Mouse (Mus musculus): ENCODE measurements around the gene Synpo2.
"Not testable (repeated sequence)": the region's sequence is repeated elsewhere in the genome, so short reads cannot be mapped to it uniquely, and the experiment has no call there.

Synpo2 gene

DNA sequence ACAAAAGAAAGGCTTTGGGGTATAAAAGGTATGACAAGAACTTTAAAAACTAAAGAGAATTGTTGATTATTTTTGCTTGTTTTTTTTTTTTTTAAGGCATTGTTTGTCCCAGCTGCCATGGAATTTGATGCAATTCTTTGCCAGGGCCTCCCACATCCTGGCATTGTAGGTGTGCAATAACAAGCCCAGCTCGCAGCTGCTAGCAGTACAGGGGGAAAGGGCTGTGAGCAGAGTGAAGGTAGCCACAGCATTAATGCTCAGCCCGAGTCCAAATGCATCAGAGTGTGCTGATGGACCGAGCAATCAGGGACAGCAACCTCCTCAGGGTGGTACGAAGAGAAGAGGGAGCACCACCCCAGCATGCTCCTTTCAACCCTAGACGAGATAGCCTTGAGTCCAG, 96.3 kb downstream of the Synpo2 start:
- intact Hi-C loops (cut with DNase I) = loop anchor here (10.0 kb wide), 1 partner anchor 275 kb away; no protein-coding TSS in a partner anchor

DNA sequence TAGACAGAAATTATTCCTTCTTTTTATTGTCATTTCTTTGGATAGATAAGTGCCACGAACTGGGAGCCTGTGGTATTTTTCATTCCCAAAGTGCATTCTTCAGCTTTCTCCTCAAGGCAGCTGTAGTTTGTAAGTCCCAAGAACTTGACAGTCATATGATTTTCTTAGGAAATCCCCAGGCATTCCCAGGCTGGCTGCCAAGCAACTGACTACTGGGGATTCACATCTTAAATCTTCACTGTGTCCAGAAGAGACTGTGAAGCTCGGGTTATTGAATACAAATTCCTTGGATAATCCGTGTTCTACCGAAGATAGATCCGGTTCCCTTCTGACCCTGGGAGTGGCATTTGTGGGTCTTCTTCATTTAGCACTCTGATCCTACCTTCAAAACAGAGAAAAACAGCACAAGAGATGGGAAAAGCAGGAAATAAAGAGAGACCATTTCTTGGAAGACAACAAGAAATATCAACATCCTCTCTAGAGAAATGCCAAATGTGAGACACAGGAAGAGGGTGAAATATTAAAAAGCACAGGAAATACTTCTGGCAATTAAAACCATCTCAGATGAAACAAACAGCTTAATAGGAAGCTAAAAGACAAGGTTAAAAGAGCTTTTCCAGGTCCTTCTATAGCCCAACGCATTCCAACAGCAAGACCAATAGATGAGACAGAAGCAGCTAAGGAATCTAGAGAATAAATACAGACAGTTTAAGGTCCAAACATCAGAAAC, 97.5 kb downstream of the Synpo2 start:
- intact Hi-C loops (cut with DNase I) = no loop called here

DNA sequence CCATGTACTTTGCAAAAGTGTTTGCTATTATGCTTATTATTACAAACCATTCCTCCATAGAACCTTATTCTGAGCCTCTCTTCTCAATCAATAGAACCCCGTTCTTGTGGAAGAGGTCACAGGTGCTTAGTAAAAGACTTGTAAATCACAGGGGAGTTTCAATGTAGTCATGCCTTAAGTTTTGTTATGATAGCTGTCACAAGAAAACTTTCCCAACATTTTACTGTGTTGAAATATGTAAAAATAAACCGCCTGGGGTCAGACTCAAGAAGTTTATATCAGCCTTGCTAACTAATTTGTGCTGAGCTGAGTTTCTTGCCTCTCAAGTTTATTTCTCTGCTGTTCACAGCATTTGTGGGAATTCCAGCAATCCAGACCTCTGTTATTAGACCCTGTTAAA, 103.8 kb downstream of the Synpo2 start:
- intact Hi-C loops (cut with DNase I) = no loop called here

DNA sequence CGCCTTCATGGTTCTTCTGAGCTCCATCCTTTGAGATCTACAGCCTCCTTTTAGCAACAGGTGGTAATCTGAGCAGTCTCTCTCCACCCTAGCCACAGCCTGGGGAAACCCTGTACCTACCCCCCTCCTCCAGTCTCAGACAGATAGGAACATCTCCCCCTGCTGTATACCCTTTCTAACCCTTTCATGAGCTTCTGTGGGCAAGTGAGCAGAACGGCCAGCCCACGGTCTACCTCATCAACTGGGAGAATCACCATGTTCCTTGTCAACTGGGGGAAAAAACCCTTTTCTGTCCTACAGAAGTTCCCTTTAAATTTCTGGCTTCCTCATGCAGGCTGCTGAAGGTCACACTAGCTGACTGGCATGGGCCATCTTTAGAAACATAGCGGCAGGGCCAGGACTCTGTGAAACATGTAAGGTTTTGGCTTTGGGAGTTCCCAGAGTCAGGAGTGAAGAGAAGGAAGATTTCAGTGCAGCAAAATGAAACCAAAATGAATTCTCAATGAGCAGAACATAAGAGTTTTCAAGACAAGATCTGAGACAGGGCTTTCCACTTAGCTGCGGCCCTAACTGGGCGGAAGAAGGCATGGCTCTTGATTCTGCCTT, 104.7 kb downstream of the Synpo2 start:
- intact Hi-C loops (cut with DNase I) = no loop called here

DNA sequence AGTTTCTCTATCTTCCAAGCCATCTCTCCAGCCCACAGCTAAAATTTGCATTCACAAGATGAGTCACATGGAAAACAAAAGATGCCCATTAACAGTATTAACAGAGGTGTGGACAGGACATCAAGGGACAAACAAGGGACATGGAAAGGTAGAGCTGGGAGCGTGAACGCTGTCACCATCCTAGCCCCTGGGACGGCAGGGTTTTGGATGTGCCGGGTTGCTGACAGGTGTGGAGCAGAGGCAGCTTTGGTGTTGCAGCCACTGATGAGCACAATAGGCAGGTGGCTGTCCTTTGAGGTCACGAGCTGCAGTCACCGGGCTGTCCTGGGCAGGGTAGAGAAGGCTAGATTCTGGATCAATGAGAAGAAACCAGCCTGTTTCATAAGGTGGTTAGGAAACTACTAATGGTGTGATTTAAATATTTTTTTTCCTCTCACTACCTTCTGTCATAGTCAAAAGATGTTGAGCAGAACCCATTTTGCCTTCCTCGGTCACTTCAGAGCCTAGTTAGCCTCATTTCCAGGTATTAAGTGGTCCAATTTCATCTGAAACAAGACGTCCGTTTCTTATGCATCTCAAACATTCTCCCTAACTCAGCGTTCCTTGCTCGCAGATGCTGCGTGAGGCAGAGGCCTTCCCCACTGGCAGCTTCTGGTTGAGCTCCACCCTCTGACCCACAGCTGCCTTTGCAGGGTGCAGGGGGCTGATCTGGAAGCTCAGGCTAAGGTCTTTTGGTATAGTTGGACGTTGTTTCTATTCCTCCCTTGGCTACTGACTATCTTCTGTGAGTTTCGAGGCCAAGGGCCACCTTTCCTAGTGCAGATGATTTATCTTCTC, 105.4 kb downstream of the Synpo2 start:
- intact Hi-C loops (cut with DNase I) = no loop called here

DNA sequence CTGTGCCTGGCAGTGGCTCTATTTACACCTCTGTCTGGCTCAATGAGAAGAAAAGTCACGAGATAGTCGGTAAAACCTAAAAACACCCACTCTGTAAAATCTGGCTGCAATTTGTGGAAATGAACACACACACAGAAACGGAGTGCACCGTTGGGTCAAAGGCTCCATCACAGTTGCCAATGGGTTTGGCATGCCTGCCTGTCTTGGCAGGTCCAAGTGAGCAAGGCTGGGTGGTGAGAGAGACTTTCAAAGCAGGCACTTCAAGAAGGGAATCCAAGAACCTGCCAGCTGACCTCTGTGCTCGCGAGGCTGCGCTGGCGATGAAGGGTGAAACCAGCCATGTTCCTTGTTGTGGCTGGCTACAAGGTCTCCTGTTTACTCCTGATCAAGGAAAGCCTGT, 107.2 kb downstream of the Synpo2 start:
- intact Hi-C loops (cut with DNase I) = no loop called here

DNA sequence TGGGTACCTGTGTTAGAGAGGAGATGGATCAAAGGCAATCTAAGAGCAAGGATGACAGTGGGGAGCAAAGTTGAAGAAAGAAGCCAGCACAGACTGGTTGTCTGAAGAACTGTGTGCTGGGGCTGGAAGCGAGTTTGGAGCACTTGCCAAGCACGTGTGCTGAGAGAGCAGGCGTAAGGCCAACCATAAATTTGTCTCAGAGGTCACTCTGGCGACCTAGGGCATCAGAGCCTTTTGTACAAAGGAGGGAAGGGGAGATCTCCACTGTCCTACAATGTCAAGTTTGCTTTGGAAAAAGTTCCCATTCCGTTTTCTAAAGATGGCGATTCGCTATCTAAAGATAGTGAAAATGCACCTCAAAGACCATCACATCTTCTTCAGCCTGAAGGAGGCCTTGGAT, 107.9 kb downstream of the Synpo2 start:
- intact Hi-C loops (cut with DNase I) = no loop called here

DNA sequence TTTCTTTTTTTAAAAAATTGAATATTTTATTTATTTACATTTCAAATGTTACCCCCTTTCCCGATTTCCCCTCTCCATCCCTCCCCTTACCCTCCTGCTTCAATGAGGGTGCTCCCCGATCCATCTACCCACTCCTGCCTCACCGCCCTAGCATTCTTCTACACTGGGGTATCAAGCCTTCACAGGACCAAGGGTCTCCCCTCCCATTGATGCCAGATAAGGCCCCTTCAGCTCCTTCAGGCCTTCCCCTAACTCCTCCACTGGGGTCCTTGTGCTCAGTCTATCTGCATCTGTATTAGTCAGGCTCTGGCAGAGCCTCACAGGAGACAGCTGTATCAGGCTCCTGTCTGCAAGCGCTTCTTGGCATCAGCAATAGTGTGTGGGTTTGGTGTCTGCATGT, 109.2 kb downstream of the Synpo2 start:
- intact Hi-C loops (cut with DNase I) = not testable (repeated sequence)

DNA sequence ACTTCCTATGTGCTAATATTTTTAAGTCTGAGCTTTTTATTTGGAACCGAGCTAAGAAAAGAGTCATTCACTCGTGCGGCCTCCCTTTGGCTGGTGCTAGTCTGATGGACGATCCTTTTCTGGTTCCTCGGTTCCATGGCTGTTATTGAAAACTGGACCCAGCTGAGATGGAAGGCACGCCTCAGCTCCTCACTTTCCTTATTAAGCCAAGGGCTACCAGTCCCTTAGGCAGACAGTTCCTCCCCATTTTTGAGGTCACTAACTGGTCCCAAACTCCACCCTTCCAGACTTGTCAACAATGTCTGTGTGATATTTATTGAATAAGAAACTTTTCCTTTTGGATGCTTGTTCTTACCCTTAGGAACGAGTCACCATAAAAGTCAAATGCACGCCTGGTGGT, 112.1 kb downstream of the Synpo2 start:
- intact Hi-C loops (cut with DNase I) = no loop called here

DNA sequence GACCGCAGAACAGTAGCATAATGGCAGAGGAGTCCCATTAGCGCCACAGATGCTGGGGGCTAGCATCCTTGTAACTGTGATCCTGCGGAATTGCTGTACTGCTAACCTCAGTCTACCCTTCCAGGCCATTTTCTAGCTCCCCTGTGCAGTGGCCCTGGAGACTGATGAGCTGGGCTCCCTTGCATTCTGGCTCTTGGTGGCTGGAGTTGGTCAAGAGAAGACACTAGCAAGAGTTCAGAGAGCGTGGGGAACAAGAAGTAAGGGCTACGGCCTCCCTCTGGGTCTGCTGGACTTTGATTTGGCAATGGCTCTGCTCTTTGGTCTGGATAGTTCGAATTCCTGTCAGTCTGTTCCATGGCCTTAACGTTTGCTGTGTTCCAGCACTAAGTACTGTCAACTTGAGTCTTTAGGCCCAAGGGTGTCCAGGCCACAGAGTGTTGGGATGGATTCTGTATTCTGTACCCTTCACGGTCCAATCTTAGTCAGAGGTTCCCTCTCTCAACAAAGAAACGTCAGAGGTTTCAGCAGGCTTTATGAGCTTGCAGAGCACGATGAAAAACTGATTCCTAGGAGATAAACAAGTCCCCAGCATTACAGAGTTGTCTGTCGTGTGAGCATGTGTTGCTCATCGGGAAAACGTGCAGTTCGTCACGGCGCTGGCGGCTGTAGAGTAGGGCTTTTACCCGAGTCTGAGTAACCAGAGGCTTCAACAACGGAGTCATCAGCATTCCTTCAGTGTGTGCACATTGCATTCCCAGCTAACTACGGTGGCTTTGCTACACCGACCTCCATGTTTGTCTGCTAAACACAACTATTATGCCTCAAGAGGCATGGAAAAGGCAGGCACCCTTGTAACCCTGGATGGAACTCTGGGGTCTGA, 113.6 kb downstream of the Synpo2 start:
- intact Hi-C loops (cut with DNase I) = no loop called here

DNA sequence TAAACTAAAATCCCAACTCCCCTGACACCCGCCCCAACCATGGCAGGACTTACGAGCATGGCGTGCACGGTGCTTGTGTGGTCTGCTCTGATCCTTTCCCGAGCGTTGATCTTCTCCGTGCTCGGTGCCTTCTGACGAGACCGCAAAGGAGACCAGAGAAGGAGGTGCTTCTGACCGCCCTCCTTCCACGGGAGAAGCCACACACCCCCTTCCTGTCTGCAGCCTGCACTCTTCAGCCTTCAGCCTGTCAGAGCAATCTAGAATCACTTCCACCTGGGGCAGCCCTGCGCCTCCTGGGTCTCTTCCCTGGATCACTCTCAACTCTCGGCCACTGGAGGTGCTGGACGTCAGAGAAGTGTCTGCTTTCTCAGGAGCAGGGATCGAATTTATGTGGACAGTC, 119.0 kb downstream of the Synpo2 start:
- intact Hi-C loops (cut with DNase I) = loop anchor here (5.0 kb wide), 1 partner anchor 40 kb away; no protein-coding TSS in a partner anchor

DNA sequence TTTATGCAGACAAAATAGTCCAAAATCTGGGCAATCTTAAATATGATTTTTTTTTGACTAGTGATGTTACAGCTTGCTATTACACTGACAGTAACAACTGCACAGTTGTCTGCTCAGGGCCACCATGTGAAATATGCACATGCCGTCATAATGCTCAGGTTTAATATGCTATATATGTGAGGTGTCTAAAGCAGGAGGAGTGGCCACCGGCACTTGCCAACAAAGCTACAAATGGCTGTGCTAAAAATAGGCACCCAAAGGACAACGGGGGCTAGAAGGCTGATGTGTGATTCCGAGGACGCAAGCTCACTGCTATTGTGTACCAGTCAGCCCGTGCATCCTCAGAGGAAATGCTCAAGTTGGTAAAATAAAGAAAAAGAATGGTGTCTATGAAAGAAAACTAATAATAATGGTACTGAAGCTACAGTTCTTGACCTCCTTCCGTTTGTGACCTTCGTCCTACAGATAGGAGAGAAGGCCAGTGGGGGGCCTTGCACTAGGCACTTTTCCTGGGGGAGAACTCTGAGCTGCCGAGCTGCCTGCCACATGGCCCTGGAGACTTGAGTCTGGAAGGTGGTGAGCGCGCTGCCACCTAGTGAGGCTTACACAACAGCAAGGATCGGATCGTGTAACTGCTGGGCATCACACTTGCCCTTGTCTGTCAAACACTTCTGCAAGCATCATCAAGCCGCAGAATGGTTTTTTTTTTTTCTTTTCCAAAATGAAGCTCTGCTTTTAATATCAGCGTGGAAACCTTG, 120.0 kb downstream of the Synpo2 start:
- intact Hi-C loops (cut with DNase I) = loop anchor here (5.0 kb wide), 1 partner anchor 41 kb away; no protein-coding TSS in a partner anchor

DNA sequence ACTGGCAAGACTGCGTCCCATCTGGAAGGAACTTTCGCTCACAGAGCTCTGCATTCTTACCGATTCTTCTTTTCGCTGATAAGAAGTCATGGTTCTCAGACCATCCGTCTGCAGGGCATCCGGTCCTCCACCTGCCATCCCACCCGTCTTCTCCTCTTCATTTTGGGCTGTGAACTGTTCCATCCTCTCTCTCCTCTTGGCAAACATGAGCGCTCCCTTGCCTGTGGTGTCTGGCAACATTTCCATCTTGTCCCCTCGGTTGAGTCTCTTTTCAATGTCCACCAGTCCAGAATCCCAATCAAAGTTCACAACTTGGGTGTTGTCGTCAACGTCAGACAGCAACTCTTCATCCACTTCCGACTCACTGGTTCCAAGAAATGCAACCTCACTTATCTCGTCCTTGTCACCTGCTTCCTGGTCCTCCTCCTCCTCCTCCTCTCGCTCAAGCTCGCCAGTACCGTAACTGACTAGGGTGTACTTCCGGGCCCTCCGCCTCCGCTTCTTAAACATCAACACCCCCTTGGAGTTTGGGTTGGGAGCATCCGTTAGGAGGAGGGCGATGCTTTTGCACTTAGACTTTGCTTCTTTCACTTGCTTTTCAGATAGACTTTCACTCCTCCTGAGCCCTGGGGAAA, 121.8 kb downstream of the Synpo2 start:
- intact Hi-C loops (cut with DNase I) = no loop called here

DNA sequence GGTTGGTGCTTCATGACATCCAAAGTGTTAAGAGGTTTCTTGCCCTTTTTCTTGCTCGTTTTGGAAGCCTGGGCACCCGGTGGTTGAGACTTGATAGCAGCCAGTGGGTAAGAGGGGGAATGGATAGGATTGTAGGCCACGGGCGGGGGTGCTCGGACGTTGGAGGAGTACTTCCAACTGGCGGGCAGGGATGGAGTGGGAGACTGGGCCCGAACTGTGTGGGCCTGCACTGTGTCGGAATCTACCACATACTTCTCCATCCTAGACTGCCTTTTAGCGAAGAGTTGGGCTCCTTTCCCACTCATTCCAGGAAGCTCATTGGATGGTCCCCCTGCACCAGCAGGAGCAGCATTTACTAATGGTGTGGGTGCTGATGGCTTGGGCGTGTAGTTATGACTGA, 123.2 kb downstream of the Synpo2 start:
- intact Hi-C loops (cut with DNase I) = no loop called here

DNA sequence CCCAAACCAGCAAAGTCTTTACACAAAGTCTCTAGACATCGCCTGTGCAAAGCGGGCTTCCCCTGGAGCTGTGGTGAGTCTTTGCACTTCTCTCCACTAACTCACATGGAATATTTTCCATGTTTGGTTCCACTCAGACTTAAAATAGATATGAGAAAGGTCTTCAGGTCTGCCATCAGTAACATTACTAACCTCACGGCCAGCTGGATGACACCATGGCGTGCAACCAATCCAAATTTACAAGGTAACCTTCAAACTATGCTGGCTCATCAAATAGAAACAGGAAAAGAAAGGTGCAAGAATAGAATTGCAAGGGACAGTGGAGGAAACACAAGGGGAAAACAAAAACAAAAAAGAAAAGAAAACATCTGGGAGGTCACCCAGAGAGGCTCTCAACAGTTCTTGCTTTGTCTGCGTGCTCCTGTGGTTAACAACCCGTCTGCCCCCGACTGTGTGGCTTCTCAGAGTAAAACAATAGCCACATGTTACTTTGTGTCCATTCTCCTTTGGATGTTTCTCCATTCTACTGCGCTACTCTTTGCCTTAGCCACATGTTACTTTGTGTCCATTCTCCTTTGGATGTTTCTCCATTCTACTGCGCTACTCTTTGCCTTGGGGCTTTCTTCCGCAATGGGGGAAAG, 124.8 kb downstream of the Synpo2 start:
- intact Hi-C loops (cut with DNase I) = no loop called here

DNA sequence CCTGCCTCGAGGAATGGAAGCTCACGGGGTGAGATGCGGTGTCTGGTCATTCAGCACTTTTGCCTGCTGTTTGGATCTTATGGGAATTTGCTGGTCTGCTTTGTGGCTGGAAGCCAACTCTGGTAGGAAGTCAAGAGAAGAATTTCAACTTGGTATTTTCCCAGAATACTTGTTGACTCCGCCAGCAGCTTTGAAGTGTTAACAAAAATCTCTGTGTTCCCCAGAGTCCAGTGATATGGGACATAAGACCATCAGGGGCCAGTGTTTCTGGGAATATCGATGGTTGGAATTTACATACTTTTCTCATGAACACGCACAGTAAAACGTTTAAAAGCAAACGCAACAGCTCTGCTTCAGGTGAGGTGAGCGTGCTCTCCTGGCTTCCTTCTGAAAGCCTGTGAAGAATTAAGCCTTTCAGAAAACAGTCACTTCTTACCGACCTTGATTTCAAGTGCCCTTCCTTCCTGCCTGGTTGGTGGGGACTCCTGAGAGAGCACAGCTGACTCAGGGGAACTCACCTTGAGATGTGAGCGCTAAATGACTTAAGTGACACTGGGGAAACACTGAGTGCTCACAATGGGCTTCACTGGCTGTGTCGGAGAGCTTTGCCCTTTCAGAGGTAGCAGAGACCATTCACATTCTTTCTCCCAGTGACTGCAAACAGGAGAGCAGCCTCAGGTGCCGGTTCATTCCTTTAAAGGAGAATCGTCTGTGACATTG, 128.0 kb downstream of the Synpo2 start:
- intact Hi-C loops (cut with DNase I) = no loop called here

DNA sequence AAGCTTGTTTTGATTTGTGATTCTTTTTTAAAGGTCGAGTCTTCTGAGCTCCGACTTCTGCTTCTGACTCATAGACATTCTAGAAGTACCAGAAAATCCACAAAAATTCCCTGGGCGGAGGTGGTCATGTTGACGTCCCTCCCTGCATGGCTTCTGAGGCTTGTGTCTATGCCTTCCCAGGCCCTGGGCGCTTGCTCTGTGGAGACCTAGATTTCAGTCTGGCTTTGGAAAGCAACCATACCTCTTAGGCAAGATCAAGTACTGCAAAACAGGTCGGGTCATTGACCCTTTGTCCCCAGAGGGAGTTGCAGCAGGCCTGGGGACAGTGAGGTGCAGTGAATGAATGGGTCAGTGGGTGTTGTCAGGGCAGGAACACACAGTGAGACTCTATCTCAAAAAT, 131.6 kb downstream of the Synpo2 start:
- intact Hi-C loops (cut with DNase I) = loop anchor here (5.0 kb wide), 1 partner anchor 162 kb away; no protein-coding TSS in a partner anchor

DNA sequence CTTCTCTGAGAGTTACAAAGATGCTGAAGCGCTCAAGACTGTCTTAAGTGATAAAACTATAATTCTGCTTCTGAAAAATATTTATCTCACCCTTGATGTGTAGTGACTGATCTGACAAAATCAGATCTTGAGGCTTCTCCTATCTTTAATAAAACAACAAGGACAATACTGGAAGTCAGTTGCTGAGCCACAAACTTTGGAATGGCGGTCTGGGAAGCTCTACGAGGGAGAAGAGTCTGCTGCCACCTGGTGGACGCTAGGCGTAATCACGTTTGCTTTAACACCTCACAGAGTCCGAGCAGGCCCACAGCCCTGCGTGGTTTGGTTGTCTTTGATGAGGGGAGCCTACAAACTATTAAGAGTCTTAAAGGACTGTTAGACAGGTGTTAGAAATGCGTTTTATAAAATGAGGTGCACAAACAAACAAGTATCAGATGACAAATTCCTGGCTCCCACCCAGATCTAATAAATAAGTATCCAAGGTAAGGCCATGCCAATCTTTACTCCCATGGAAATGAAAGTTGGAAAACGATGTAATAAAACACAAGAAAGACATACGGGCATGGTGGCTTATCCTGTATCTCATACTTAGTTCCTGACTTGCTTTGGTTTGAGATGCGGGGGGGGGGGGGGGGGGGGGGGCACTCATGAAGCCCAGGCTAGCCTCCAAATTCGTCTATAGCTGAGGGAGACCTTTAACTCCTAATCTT, 132.6 kb downstream of the Synpo2 start:
- intact Hi-C loops (cut with DNase I) = loop anchor here (2.0 to 5.0 kb wide), 2 partner anchors 117 to 161 kb away; no protein-coding TSS in a partner anchor

All from adrenal gland (tissue).